14 mouse cellular contexts compared by ENCODE assay signal in the genomic region with DNA sequence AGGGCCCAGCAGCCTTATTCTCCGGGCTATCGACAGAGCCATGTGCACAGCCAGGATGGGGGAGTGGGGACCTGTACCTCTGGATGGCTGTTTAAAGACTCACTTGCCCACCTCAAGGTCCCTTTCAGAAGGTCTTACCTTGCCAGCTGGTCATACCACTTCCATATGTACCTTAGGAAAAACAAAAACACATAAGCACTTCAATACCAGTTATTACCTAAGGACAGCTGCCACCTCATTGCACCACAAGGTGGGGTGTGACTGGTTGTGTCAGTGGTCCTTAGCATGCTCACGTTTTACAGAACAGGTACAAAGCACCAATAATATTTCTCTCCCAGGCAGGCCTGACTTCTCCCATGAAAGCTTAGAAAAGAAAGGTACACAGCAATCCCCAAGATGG.
"Had no signal": no experiment of that assay in that cellular context is flagged by ENCODE, and none has a peak within 500 bp of the region (broad histone marks: within the 10 kb centered on the region; RNA-seq: fewer than 3 reads in every experiment).

No protein-coding gene starts in this region.

- DNase-seq: kidney, adult 8-10 months; kidney, postnatal 36 days; left cerebral cortex, postnatal 4 days; lung, adult 18-20 months; lung, postnatal 4 days; right cerebral cortex, adult 18-20 months; right cerebral cortex, postnatal 25 days; thymus, adult 18-20 months; thymus, postnatal 14 days had no signal

- H3K4me3 ChIP-seq: limb, embryonic 13.5 days; midbrain, embryonic 12.5 days; myocyte; neural tube, embryonic 15.5 days had no signal

- H3K4me2 ChIP-seq: limb, embryonic 13.5 days; liver, embryonic 11.5 days; midbrain, embryonic 12.5 days had no signal

- H3K27me3 ChIP-seq: limb, embryonic 13.5 days; midbrain, embryonic 12.5 days; neural tube, embryonic 15.5 days had no signal

- H3K9ac ChIP-seq: limb, embryonic 13.5 days; midbrain, embryonic 12.5 days; neural tube, embryonic 15.5 days had no signal

- H3K27ac ChIP-seq: limb, embryonic 13.5 days; midbrain, embryonic 12.5 days; neural tube, embryonic 15.5 days had no signal

- H3K9me3 ChIP-seq: limb, embryonic 13.5 days; midbrain, embryonic 12.5 days; neural tube, embryonic 15.5 days had no signal
